Comparison of ENCODE assay signal across 7 mouse cellular contexts in the genomic region with DNA sequence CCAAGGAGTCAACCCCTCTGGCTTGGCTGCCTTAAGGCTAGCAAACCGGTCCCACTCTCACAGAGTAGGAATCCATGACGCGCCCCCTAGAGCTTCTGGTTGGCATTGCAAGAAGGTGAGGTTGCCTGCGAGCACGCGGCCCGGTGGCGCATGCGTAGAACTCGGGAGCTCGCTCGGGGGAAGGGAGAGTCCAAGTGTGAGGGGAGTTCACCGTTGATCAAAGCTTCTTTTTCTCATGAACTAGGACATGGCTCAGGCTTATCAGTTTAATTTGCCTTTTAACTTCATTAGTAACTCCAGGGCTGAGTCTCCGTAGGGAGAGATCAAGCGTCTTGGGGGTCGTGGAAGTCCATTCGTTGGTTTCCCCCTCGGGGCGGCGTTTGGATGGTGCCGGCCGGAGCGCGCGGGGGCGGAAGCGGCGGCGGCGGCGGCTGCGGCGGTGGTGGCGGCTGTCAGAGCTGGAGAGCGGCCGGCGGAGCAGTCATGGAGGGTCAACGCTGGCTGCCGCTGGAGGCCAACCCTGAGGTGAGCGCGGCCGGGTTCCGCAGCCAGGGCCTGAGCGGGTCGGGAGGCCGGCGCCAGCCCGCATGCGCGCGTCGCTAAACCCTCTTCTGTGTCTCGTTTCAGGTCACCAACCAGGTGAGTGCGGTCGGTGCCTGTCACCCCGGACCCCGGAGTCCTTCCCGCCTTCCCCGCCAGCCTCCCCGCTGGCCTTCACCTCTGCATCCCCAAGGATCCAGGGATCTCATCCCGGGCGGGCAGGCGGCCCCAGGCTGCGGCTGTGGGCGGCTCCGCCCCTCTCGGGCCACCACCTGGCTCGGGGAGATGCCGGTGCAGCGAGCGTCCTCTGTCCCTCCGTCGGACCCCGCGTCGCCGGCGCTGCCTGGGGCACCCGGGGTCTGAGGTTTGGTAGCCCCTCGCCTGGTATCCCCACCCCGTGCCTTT. TPM values are rescaled to one million over a fixed set of nuclear protein-coding genes. Genes with fewer than 3 reads are reported as not detected.
DNase-seq lines count a peak whose midpoint lies in the region; ATAC-seq and TF ChIP-seq lines count a peak whose summit lies in the region.

A gene (plus strand): TSS at position 387 of the 945 bp plus-strand sequence.

- no peaks in the 10 kb centered on the region for H3K27me3 ChIP-seq in embryonic facial prominence, embryonic 12.5 days
- no peaks in the 10 kb centered on the region for H3K27me3 ChIP-seq in kidney, adult 2 months (replicated peaks; ENCODE audit: control insufficient read depth, insufficient read depth, low read length)
- no peaks in the 10 kb centered on the region for H3K27me3 ChIP-seq in limb, embryonic 12.5 days
- no peaks in the 10 kb centered on the region for H3K27me3 ChIP-seq in midbrain, embryonic 15.5 days (replicated peaks)
- no peaks in the 10 kb centered on the region for H3K27me3 ChIP-seq in spleen, adult 2 months (ENCODE audit: control insufficient read depth, insufficient read depth, low read length)

- no peaks in the 10 kb centered on the region for H3K9me3 ChIP-seq in embryonic facial prominence, embryonic 12.5 days
- H3K9me3 ChIP-seq in limb, embryonic 12.5 days: no peaks in the 10 kb centered on the region
- no peaks in the 10 kb centered on the region for H3K9me3 ChIP-seq in midbrain, embryonic 15.5 days

- TF ChIP-seq CTCF in kidney, adult 2 months (conservative IDR thresholded peaks at IDR 0.05; ENCODE audit: insufficient read depth, insufficient read length, low read depth, low read length): peak; percentile 91
- peak; percentile 89 for TF ChIP-seq CTCF in spleen, adult 2 months (IDR thresholded peaks at IDR 0.05; ENCODE audit: extremely low read depth, insufficient read depth, insufficient read length, insufficient replicate concordance)

- H3K4me3 ChIP-seq in embryonic facial prominence, embryonic 12.5 days: peak within 1 kb of the TSS; percentile 86
- peak within 1 kb of the TSS; percentile 96 for H3K4me3 ChIP-seq in kidney, adult 2 months (ENCODE audit: insufficient read depth, low read depth, low read length)
- H3K4me3 ChIP-seq in limb, embryonic 12.5 days (replicated peaks): peak within 1 kb of the TSS; percentile 97
- H3K4me3 ChIP-seq in midbrain, embryonic 15.5 days: peak within 1 kb of the TSS; percentile 89
- peak within 1 kb of the TSS; percentile 99 for H3K4me3 ChIP-seq in spleen, adult 2 months (ENCODE audit: extremely low read depth, insufficient read depth, insufficient read length)

- H3K4me1 ChIP-seq in embryonic facial prominence, embryonic 12.5 days: peaks cover 2% of the 10 kb centered on the region; the same call in 1 of the 2 replicates
- H3K4me1 ChIP-seq in kidney, adult 2 months (ENCODE audit: control insufficient read depth, insufficient read depth, low read length): peaks cover 3% of the 10 kb centered on the region; the same call in 1 of the 2 replicates
- 0 out of 2 replicates have a peak, but pooled peaks cover 2% of the 10 kb centered on the region for H3K4me1 ChIP-seq in limb, embryonic 12.5 days (replicated peaks)
- peaks cover 12% of the 10 kb centered on the region for H3K4me1 ChIP-seq in midbrain, embryonic 15.5 days
- no peaks in the 10 kb centered on the region; the same call in 1 of the 2 replicates for H3K4me1 ChIP-seq in spleen, adult 2 months (ENCODE audit: control insufficient read depth, insufficient read depth, insufficient read length)

- peak within 1 kb of the TSS; percentile 71 for H3K4me2 ChIP-seq in embryonic facial prominence, embryonic 12.5 days (replicated peaks)
- H3K4me2 ChIP-seq in limb, embryonic 12.5 days: peak within 1 kb of the TSS; percentile 88
- H3K4me2 ChIP-seq in midbrain, embryonic 15.5 days: peak within 1 kb of the TSS; percentile 63

- no peaks in the 10 kb centered on the region for H3K36me3 ChIP-seq in embryonic facial prominence, embryonic 12.5 days
- H3K36me3 ChIP-seq in kidney, adult 2 months (ENCODE audit: control insufficient read depth, insufficient read depth, low read length): no peaks in the 10 kb centered on the region
- no peaks in the 10 kb centered on the region for H3K36me3 ChIP-seq in limb, embryonic 12.5 days
- no peaks in the 10 kb centered on the region for H3K36me3 ChIP-seq in midbrain, embryonic 15.5 days (replicated peaks)
- H3K36me3 ChIP-seq in spleen, adult 2 months (ENCODE audit: control insufficient read depth, insufficient read depth, low read length): no peaks in the 10 kb centered on the region

- peak; percentile 87 for ATAC-seq in embryonic facial prominence, embryonic 12.5 days (ENCODE audit: insufficient number of reproducible peaks, insufficient read depth, low FRiP score, low TSS enrichment)
- ATAC-seq in limb, embryonic 12.5 days (ENCODE audit: insufficient number of reproducible peaks, insufficient read depth, low FRiP score, low TSS enrichment, low read depth): peak; percentile 82
- peak; percentile 92 for ATAC-seq in midbrain, embryonic 15.5 days (replicated peaks)

- H3K27ac ChIP-seq in embryonic facial prominence, embryonic 12.5 days: no peak within 1 kb of the TSS
- peak within 1 kb of the TSS; percentile 89 for H3K27ac ChIP-seq in kidney, adult 2 months (ENCODE audit: insufficient read depth, low read depth, low read length)
- H3K27ac ChIP-seq in limb, embryonic 12.5 days: peak within 1 kb of the TSS; percentile 72
- peak within 1 kb of the TSS; percentile 85 for H3K27ac ChIP-seq in midbrain, embryonic 15.5 days
- peak within 1 kb of the TSS; percentile 94 for H3K27ac ChIP-seq in spleen, adult 2 months (ENCODE audit: insufficient read depth, low read length)

- peak within 1 kb of the TSS; percentile 77 for H3K9ac ChIP-seq in embryonic facial prominence, embryonic 12.5 days
- H3K9ac ChIP-seq in limb, embryonic 12.5 days (replicated peaks): peak within 1 kb of the TSS; percentile 82
- H3K9ac ChIP-seq in midbrain, embryonic 15.5 days: peak within 1 kb of the TSS; percentile 95

- peak; percentile 98 for DNase-seq in adrenal gland, postnatal 25 days
- peak; percentile 95 to 100 for DNase-seq in heart, adult 18-20 months
- DNase-seq in kidney, adult 2 months: peak; percentile 96
- peak; percentile 86 to 96 for DNase-seq in spleen, adult 2 months (ENCODE audit: low read depth in 1 of 2, low spot score in 2 of 2)

- under 1% methylated on average over 78 of the region's 81 CpGs for WGBS in embryonic facial prominence, embryonic 12.5 days
- 1% methylated on average over 81 of the region's 81 CpGs for WGBS in kidney, adult 2 months
- under 1% methylated on average over 67 of the region's 81 CpGs for WGBS in limb, embryonic 12.5 days
- WGBS in midbrain, embryonic 15.5 days: under 1% methylated on average over 81 of the region's 81 CpGs
- under 1% methylated on average over 78 of the region's 81 CpGs for WGBS in spleen, adult 2 months

- no peak for TF ChIP-seq POLR2A in kidney, adult 2 months (IDR thresholded peaks at IDR 0.05; ENCODE audit: low read depth, low read length)
- TF ChIP-seq POLR2A in spleen, adult 2 months (IDR thresholded peaks at IDR 0.05; ENCODE audit: low read depth, low read length): peak; percentile 27; the same call in 1 of the 2 replicates

RNA-seq across cellular contexts. Expression of the gene that starts here (rescaled TPM):
- 38.4 and 41.3 TPM in 2 replicates for total RNA-seq in adrenal gland, postnatal 25 days (2021)
- polyA plus RNA-seq in embryonic facial prominence, embryonic 12.5 days (2016; fragmentation: Nextera tagmentation; extraction: Ambion mirVana): 127 and 131 TPM in 2 replicates
- total RNA-seq in heart, adult 18-20 months (2021): 10 to 100 TPM; 40.0 to 42.4 TPM
- 17.7 and 20.3 TPM in 2 replicates for polyA plus RNA-seq in kidney, adult 2 months (2012; rRNA removed)
- 135 and 136 TPM in 2 replicates for polyA plus RNA-seq in limb, embryonic 12.5 days (2016; fragmentation: Nextera tagmentation; extraction: Ambion mirVana)
- 258 and 269 TPM in 2 replicates for polyA plus RNA-seq in midbrain, embryonic 15.5 days (2015; fragmentation: Nextera tagmentation; extraction: Ambion mirVana)
- polyA plus RNA-seq in spleen, adult 2 months (2012; rRNA removed): 15.3 and 18.1 TPM in 2 replicates
